Mouse (Mus musculus): ENCODE results near the gene Swi5.

Swi5 gene

DNA sequence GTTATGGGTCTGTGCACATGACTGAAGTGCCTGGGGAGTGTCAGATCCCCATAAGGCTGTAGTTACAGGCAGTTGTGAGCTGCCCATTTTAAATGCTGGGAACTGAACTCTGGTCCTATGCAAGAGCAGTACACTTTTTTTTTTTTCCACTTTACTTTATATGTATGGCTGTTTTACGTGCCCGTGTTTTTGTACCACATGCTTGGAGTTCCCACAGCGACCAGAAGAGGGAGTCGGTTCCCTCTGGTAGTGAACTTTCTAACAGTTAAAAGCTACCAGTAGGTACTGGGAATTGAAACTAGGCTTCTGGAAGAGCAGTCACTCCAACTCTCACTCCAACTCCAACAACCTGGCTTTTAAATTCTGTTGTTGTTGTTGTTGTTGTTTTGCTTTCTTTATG is 27.2 kb downstream of the Swi5 start:
- no peak for DNase-seq (ENCODE audit: low spot score in 2 of 2)

DNA sequence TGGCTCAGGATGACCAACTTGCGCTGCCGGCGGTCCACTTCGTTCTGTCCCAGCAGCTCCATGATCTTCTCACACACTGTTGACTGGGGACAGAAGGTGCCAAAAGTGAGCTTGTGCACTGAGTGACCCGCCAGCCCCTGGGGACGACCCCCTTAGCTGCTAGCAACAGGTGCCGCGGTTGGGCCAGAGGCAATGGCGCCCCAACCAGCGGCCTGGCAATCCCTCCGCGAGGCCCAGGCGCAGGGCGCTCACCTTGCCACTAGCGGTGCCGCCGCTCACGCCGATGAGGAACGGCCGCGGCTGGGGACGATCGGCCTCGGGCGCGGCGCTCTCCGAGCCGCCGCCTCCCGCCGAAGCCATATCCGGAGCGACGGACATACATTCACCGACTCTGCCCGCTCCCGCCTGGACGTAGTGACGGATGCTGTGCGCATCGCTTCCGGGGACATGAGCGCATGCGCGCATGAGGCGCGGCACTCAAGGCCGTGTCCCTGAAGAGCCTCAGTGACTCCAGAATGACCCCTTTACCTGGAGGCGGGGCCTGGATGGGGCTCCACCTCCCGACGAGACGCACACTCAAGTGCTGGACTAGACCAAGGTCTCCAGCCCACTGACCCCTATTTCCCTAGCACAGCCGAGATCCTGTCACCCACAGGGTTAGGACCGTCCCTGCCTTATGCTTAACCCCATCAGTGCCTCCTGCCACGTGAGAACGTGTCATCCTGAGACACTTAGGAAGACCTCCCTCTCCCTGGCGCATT is 28.0 kb downstream of the Swi5 start, which contains the start of gene Uck1:
Gene Uck1 (minus strand): TSS at position 503 of the 761 bp plus-strand sequence.
- peak; percentile 82 to 90 for DNase-seq (ENCODE audit: low spot score in 2 of 2)

DNA sequence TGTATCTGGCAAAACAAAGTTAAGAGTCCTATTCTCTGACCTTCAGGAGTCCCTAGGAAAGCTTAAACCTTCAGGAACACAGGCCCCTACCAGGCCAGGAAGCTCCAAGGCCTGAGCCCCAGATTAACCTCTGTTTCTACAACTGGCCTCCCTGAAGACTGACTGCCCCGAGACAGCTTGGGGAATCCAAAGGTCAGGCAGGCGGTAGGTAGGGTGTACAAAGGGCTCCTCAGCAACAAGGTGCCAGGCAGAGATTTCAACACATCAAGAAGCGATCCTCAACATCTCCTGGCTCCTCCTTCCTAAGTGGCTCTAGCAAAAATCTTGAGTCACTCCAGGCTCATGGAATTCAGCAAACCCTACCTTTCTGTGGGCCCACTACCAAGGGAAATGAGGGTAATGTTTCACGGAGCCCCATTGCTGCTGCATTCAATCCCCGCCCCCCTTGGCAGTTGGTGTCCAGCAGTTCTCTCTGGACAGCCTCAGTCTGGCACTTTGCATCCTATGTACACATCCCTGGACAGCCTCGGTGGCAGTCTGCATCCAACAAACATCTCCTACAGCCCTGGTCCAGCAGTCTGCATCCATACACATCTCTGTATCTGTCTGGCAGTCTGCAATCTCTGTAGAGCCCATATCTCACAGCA is 28.9 kb downstream of the Swi5 start:
- no peak for DNase-seq (ENCODE audit: low spot score in 2 of 2)

DNA sequence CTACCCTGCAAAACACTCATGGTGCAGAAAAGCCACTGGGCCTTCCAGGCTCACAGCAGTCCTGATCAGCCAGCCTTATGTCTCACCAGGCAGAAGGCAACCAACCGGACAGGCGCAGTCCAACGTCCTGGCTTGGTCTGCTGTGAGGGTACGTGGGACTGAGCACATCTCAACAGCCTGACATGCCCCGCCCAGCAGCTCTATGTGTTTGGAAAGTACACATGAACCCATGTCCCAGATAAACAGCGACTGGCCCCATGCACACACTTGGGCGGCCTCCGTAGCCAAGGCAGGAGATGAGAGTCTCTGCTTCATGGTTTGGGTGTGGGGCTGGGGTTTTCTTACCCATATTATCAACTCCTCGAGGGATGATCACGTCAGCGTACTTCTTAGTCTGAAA is 31.6 kb downstream of the Swi5 start:
- DNase-seq (ENCODE audit: low spot score in 2 of 2) = peak in 1 of 2 experiments; percentile 42

DNA sequence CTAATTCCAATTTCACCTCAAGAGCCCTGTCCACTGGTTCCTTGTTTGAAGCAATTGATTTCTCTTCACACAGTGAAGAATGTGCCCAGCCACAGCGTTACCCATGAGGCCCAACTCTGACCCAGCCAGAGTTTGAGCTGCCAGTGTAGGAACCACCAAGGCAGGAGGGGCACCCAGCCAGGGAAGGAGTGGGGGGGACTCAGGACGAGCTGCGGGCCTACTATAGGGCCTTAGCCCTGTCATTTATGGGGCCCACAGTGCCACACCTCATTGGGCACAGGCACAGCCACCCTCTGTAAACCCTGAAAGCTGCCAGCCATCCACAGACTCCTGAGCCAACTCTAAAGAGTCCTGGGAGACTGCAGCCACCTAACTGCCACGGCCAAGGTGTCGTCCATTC is 33.3 kb downstream of the Swi5 start:
- no peak for DNase-seq (ENCODE audit: low spot score in 2 of 2)

DNA sequence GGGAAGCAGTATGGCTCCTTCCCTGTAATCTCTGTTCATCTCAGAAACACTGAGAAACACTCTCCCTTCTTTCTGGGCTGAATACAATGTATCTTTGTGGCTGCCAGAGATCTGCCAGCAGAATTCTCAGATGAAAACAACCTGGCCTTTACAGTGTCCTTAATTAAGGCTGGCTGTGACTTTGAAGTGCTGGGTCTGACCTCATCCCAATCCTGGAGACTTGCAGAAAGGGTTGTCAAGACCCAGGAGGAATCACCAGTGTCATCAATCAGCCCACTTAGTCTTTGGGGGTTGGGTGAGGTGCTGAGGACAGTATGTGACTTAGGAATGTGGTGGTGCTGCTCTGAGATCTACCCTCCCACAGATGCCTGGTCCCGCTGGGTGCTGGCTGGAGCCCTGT is 34.5 kb downstream of the Swi5 start:
- no peak for DNase-seq (ENCODE audit: low spot score in 2 of 2)

DNA sequence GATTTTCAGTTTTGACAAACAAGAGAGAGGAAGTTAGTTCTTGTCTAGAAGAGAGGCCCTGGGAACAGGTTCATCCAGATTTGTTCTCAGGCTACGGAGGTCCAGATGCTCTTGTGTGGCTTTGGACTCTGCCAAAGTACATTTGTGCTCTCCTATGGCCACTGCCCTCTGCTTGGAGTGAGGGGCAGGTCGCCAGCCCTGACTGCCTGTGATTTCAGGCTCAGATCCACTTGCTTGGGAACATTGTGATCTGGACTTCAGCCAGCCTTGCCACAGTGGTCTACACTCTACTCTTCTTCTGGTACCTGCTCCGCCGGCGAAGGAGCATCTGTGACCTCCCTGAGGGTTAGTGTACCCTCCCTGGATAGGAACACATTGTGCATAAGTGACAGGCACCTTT is 35.2 kb downstream of the Swi5 start:
- DNase-seq (ENCODE audit: low spot score in 2 of 2) = no peak

DNA sequence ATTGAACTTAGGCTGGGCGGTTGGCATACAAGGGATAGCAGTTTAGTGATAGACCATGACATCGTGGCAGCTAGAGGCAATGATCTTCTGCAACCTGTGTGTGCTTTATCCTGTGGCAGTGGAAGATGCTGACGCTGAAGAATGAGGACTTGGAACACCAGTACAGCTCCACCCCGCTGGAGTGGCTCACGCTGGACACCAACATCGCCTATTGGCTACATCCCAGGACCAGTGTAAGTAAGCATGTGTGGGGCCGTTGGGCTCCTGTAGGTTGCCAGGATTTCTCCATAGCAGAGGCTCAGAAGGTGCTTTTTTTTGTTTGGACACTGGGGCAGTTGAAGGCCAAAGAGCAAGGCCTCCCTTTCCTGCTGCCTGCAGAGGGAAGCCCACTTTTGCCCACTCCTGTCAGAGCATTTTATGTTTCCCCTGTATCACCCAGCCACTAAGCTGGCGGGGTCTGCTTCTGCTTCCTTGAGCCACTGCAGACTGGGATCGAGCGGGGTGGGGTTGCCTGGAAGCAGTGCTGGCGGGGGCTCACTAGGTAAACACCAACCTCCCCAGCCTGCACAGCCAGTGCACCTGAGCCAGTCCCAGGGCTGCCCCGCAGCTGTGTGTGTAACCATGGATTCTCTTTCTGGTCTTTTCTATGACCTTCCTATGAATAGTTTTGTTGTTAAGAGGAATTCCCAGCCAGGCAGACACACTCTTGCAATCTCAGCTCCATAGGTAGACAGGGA is 35.9 kb downstream of the Swi5 start:
- peak in 1 of 2 experiments; percentile 67 for DNase-seq (ENCODE audit: low spot score in 2 of 2)

DNA sequence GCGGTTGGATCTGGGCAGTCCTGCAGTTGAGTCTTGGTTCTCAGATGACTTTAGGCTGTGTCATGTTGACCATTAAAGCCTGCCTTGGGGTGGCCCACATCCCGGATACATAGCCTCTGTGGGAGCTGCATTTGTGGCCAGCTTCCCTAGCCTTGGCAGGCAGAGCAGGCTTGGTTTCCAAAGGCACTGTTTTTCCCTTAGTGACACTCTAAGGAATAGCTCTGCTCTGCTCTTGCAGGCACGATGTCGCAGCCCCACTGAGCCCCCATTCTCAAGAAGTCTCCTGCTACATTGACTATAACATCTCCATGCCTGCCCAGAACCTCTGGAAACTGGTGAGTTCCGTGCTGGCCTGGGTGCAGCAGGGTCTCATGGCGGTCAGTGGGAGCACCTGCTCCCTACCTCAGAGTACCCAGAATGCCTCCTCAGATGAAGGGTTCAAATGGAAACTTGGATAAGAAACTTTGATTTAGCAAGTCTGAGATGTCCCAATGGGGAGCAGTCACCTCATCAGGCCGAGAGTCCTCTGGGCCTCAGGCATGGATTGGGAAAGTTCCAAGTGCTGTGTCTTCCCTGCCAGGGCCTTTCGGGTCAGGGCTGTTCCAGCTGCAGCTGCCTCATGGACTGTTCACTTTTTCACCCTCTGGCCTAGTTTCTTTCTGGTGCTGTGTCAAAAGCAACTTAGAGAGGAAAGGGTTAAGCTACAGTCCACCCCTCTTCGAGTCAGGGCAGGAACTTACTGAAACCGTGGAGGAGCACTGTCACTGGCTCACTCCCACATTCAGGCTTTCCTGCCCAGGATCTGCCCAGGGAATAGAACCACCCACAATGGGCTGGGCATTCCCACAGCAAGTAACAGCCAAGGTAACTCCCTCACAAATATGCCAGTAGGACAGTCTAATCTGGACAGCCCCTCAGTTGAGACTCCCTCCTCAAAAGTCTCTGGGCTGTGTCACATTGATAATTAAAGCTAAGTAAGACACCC is 39.2 kb downstream of the Swi5 start:
- peak in 1 of 2 experiments; percentile 56 for DNase-seq (ENCODE audit: low spot score in 2 of 2)

DNA sequence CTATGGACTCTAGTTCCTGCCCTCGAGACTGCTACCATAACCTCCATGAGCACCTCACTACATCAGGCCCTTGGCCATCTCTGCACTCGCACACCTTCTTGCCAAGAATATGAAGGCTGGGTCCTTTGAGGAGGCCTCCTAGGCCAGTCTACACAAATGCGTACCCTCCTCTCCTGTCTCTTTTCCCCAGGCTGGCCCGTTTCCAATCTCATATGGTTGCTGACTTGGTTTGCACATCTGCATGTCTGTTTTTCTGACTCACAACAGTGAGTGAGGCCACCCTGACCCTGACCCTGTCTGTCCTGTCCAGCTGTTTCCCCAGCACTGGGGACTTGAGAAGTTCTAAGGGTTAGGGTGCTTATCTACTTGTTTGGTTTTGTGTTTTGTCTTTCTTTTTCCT is 41.1 kb downstream of the Swi5 start:
- no peak for DNase-seq (ENCODE audit: low spot score in 2 of 2)

DNA sequence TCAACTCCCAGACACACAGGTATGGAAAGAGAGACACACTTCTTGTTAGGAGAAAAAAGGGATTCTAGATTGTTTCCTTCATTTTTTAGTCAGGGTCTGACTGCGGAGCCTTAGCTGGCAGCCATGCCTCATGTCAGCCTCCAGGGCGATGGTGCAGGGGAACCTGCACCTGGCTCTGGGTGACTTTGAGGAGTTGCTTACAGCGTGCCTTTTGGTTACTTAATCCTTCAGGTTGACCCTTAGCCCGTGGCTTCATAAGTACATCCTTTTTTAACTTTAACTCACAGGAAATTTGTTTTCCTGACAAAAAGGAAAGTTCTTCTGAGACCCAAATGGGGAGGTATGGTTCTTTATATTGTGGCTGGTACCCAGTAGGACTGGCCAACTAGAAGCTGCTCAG is 44.9 kb downstream of the Swi5 start:
- DNase-seq (ENCODE audit: low spot score in 2 of 2) = no peak

DNA sequence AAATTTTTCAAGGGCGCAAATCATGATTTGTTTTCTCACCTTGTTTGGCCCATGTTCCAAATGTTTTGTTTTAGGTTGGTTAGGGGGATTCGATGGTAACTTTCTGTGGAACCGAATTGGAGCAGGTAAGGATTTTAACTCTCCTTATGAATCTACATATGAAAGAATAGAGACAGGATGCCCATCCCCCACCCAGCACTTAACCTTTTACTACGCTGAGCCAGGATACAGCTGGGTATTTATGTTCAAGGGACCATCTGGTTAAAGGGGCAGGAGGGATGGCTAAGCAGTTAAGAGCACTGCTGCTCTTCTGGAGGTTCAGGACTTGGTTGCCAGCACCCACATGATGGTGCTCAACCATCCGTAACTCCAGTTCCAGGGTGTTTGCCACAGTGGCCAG is 47.3 kb downstream of the Swi5 start:
- no peak for DNase-seq (ENCODE audit: low spot score in 2 of 2)

DNA sequence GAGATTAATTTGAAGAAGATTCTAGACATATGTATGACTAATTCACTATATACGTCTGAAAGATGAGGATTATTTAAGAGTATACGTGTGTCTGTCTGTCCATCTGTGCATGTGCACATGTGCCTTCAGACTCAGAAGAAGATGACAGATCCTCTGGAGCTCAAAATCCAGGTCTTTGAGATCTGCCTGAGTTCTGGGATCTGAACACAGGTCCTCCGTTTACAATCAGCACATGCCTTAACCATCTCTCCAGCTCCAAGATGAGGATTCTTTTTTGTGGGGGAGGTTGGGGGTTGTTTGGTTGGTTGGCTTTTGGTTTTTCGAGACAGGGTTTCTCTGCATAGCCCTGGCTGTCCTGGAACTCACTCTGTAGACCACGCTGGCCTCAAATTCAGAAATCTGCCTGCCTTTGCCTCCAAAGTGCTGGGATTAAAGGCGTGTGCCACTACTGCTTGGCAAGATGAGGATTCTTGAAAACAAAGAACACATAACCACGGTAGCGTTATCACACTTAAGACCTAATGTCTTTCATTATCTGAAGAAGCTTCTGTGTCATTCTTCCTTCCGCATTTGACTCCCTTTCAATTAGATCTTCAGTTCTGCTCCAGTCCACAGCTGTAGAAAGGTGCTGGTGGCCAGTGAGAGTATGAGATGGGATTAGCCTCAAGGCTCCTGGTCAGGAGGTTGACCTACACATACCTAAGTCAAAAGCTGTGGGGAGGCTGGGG is 49.0 kb downstream of the Swi5 start:
- DNase-seq (ENCODE audit: low spot score in 2 of 2) = no peak

DNA sequence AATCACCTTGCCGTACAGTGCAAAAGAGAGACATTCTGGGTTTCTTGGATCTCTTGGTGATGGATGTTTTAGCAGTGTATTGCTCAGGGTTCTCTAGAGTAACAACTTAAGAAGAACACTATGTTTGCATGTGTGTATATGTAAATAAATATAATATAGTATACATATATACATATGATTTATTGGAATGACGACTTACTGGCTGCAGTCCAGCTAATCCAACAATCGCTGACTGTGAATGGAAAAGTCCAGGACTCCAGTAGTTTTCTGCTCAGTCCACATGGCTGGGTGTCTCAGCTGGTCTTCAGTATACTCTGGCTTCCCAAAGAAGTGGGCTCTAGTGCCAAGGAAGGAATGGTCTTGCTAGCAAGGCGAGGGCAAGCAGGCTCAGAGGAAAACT is 50.3 kb downstream of the Swi5 start:
- DNase-seq (ENCODE audit: low spot score in 2 of 2) = no peak

DNA sequence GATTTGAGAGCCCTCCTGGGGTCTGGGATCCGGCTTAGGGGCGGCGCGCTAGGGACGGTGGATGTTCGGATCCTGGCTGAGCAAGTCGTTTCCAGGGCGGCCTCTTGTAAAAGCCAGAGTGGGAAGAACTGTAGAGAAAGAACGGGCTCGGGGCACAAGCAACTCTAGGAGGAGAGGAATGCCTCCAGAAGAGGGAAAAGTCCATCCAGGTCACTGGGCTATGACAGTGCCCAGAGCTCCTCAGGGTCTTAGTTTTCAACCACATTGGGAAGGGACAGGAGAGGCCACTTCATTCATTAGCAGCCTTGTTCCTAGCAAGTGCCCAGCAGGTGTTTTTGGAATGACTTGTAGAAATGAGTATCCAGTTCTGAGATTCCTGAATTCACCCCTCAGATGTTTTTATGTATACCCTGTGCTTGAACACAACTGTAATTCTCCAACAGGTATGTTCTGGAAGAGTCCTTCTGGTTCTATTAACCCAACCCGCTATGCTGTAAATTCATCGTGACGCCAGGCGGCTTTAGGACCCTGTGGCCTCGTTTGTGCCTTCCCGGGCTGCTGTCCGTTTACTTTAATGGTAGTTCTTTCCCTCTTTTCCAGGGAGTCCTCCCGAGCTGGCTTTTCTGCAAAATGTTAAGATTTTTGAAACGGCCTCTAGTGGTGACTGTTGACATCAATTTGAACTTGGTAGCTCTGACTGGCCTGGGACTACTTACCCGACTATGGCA is 51.0 kb downstream of the Swi5 start:
- peak; percentile 33 to 55 for DNase-seq (ENCODE audit: low spot score in 2 of 2)

DNA sequence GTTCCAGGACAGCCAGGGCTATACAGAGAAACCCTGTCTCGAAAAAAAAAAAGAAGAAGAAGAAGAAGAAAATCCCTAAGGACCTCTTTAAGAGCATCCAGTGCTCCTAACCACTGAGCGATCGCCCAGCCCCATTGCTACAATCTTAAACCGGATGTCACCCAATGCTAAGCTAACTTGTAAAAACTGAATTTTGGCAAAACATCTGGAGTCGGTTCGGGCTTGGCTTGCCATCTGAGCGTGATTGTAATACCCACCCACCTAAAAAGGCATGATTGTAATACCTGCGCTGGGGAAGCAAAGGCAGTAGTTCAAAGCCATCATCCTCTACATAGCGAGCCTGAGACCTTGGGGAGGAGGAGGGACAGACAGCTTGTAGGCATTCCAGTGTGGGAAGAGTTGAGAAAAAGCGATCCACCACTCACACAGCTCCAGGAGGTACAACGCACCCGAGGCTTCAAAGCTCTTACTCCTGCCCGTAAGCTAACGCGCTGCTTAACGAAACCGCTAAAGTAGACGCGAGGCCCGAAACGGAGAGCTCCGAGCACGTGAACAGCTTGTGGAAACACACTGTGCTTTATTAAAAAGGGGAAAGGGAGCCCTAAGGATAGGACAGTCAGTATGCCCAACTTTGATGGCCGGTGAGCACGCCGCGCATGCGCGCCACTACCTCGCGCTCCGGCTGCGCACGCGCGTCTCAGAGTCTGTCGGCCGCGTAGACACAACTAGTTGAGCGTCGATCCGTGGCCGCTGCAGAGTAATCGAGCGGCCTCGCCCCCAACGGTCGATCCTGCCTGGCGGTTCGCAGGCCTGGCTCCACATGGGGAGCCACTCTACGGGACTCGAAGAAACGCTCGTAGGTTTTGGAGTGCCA is 51.8 kb downstream of the Swi5 start, which contains the start of gene Pomt1:
Gene Pomt1 (plus strand): TSS at position 705 of the 874 bp plus-strand sequence.
- peak; percentile 82 to 91 for DNase-seq (ENCODE audit: low spot score in 2 of 2)

DNA sequence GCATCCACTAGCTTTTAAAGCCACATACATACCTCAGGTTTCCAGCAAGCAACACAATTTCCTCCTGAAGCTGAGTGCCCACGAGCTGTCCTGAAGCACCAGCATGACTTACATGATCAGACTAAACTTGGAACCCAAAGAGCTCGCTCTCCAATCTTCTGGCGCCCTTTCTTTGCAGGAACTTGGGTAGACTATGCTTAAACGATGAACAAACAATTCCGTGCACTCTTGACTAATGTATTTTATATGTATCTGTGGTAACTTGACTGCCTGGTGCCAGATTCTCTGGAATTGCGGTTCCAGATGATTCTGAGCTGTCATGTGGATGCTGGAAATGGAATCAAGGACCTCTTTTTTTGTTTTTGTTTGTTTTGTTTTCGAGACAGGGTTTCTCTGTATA is 52.4 kb downstream of the Swi5 start:
- DNase-seq (ENCODE audit: low spot score in 2 of 2) = no peak
